Mouse (Mus musculus) stomach, postnatal 0 days (tissue): ENCODE data around the gene Galnt7. TPM values are rescaled to one million over a fixed set of nuclear protein-coding genes. Genes with fewer than 3 reads are reported as not detected.

Experiments
- ATAC-seq: fragments of 200-750 bp; cut with Nextera tagmentation; 2 replicates; pipeline ENCODE4 v1.8.0; 2017; ENCODE audit not compliant: low FRiP score, low TSS enrichment
- DNase-seq: peaks from one replicate; pipeline ENCODE4 v3.0.0-alpha.2; 2016; ENCODE audit warnings: low spot score
- H3K27ac ChIP-seq: fragments of 300-500 bp; sonication (generic); replicated peaks from 2 replicates; pipeline ENCODE4 v1.5.1; 2014; ENCODE audit warnings: mild to moderate bottlenecking, control low read depth
- H3K27me3 ChIP-seq: fragments of 300-500 bp; sonication (generic); 2 replicates; pipeline ENCODE4 v1.6.1; 2014; ENCODE audit warnings: low read length; ENCODE audit not compliant: control insufficient read depth, insufficient read depth
- H3K36me3 ChIP-seq: fragments of 300-500 bp; sonication (generic); 2 replicates; pipeline ENCODE4 v1.6.1; 2014; ENCODE audit warnings: low read length, mixed read lengths; ENCODE audit not compliant: control insufficient read depth, insufficient read depth
- H3K4me1 ChIP-seq: fragments of 300-500 bp; sonication (generic); replicated peaks from 2 replicates; pipeline ENCODE4 v1.6.1; 2014; ENCODE audit warnings: antibody characterized with exemption; ENCODE audit not compliant: control insufficient read depth, insufficient read depth
- H3K4me2 ChIP-seq: fragments of 300-500 bp; sonication (generic); replicated peaks from 2 replicates; pipeline ENCODE4 v1.6.1; 2014; ENCODE audit warnings: low read depth, mild to moderate bottlenecking, control low read depth, moderate library complexity
- H3K4me3 ChIP-seq: fragments of 300-500 bp; sonication (generic); 2 replicates; pipeline ENCODE4 v1.5.1; 2014; ENCODE audit warnings: low read depth, low read length, control low read depth
- H3K9ac ChIP-seq: fragments of 300-500 bp; sonication (generic); 2 replicates; pipeline ENCODE4 v1.6.1; 2014; ENCODE audit warnings: mild to moderate bottlenecking, low read length, control low read depth, mixed read lengths
- H3K9me3 ChIP-seq: fragments of 300-500 bp; sonication (generic); 2 replicates; pipeline ENCODE4 v1.6.1; 2016; ENCODE audit warnings: low read length; ENCODE audit not compliant: control insufficient read depth
- CTCF ChIP-seq: IDR thresholded peaks from 2 replicates; pipeline ENCODE4 v1.5.1; 2016; ENCODE audit warnings: antibody characterized with exemption, low read depth, mild to moderate bottlenecking, moderate library complexity
- EP300 ChIP-seq: optimal IDR thresholded peaks from 2 replicates; pipeline ENCODE3; 2016; ENCODE audit warnings: antibody characterized with exemption
- WGBS: fragments of 180-500 bp; shearing (Covaris S2); extraction: QIAGEN DNeasy Blood & Tissue Kit; methylation state at CpG from one replicate; pipeline ENCODE4 v1.1.7; 2014; 5-methylcytosine and 5-hydroxymethylcytosine counted together
- polyA plus RNA-seq: library from polyadenylated mRNA; unstranded; fragments of >200 nt; fragmentation: Nextera tagmentation; extraction: Ambion mirVana; gene quantifications from 2 replicates; pipeline ENCODE4 v1.2.1, GENCODE M21; 2015

Gene Galnt7
- polyA plus RNA-seq, 1 experiment from 2014 or later, result 30.6 TPM

- Histone ChIP-seq H3K4me2 (no peak overlapping the region), H3K9ac (no peak overlapping the region), H3K36me3 (no peaks in the 10 kb centered on the region), H3K27me3 (no peaks in the 10 kb centered on the region), H3K27ac (no peak overlapping the region), H3K4me3 (no peak overlapping the region), H3K4me1 (no peaks in the 10 kb centered on the region), H3K9me3 (no peaks in the 10 kb centered on the region)
- DNase-seq (no peak), ATAC-seq (no peak)
- WGBS, result 62% methylated on average over 6 of the region's 6 CpGs
- TF ChIP-seq EP300 (no peak), CTCF (no peak)
These were observed 3.6 kb upstream of the Galnt7 start for GRCm38 (mm10) chr8:57656446-57656845.

- no peak overlapping the region for H3K4me3 ChIP-seq
- DNase-seq (no peak), ATAC-seq (no peak)
- WGBS, result 72% methylated on average over 7 of the region's 7 CpGs
- H3K9me3 ChIP-seq, result no peaks in the 10 kb centered on the region
- H3K4me2 ChIP-seq, result peak overlapping the region; percentile 93
- no peaks in the 10 kb centered on the region for H3K36me3 ChIP-seq
- H3K27ac ChIP-seq, result no peak overlapping the region
- H3K27me3 ChIP-seq, result no peaks in the 10 kb centered on the region
- H3K9ac ChIP-seq, result no peak overlapping the region
- TF ChIP-seq CTCF, result no peak
- no peak for TF ChIP-seq EP300
- no peaks in the 10 kb centered on the region for H3K4me1 ChIP-seq
These were observed 1.3 kb upstream of the Galnt7 start for GRCm38 (mm10) chr8:57654146-57654545.

GRCm38 (mm10) chr8:57653768-57654125, 915 bp upstream of the Galnt7 start:
- TF ChIP-seq EP300 (no peak), CTCF (no peak)
- Histone ChIP-seq H3K27ac (peak overlapping the region; percentile 98), H3K4me2 (peak overlapping the region; percentile 93), H3K27me3 (no peaks in the 10 kb centered on the region), H3K36me3 (no peaks in the 10 kb centered on the region), H3K9ac (peak overlapping the region; percentile 96; the same call in 1 of the 2 replicates), H3K4me3 (peak overlapping the region; percentile 88), H3K4me1 (no peaks in the 10 kb centered on the region), H3K9me3 (no peaks in the 10 kb centered on the region)
- 19% methylated on average over 7 of the region's 7 CpGs for WGBS
- no peak for ATAC-seq
- DNase-seq, result no peak

- H3K36me3 ChIP-seq, result no peaks in the 10 kb centered on the region
- H3K9ac ChIP-seq, result peak overlapping the region; percentile 96
- peak overlapping the region; percentile 88 for H3K4me3 ChIP-seq
- H3K4me2 ChIP-seq, result peak overlapping the region; percentile 93
- DNase-seq (peak; percentile 76), ATAC-seq (peak; percentile 74)
- no peaks in the 10 kb centered on the region for H3K9me3 ChIP-seq
- 5% methylated on average over 18 of the region's 38 CpGs for WGBS
- TF ChIP-seq CTCF (no peak; the same call in 1 of the 2 replicates), EP300 (no peak)
- H3K27me3 ChIP-seq, result no peaks in the 10 kb centered on the region
- H3K27ac ChIP-seq, result peak overlapping the region; percentile 98
- H3K4me1 ChIP-seq, result no peaks in the 10 kb centered on the region
These were observed 380 bp upstream of the Galnt7 start for GRCm38 (mm10) chr8:57653056-57653767.

- Histone ChIP-seq H3K4me3 (peak overlapping the region; percentile 88), H3K36me3 (no peaks in the 10 kb centered on the region), H3K9me3 (no peaks in the 10 kb centered on the region), H3K9ac (peak overlapping the region; percentile 96), H3K27me3 (no peaks in the 10 kb centered on the region), H3K27ac (peak overlapping the region; percentile 98), H3K4me2 (peak overlapping the region; percentile 93), H3K4me1 (no peaks in the 10 kb centered on the region)
- peak; percentile 84 for ATAC-seq
- DNase-seq, result peak; percentile 85
- TF ChIP-seq CTCF (peak; percentile 10; the same call in 1 of the 2 replicates), EP300 (no peak)
- under 1% methylated on average over 67 of the region's 91 CpGs for WGBS
These were observed 960 bp downstream of the Galnt7 start for GRCm38 (mm10) chr8:57651689-57652455.

GRCm38 (mm10) chr8:57651357-57651688, 1.5 kb downstream of the Galnt7 start:
- no peaks in the 10 kb centered on the region for H3K27me3 ChIP-seq
- H3K9me3 ChIP-seq, result no peaks in the 10 kb centered on the region
- peak overlapping the region; percentile 88 for H3K4me3 ChIP-seq
- DNase-seq, result no peak
- under 1% methylated on average over 8 of the region's 8 CpGs for WGBS
- no peak for ATAC-seq
- H3K27ac ChIP-seq, result peak overlapping the region; percentile 98
- H3K4me1 ChIP-seq, result no peaks in the 10 kb centered on the region
- peak overlapping the region; percentile 96 for H3K9ac ChIP-seq
- TF ChIP-seq CTCF, result no peak
- no peak for TF ChIP-seq EP300
- H3K36me3 ChIP-seq, result no peaks in the 10 kb centered on the region
- peak overlapping the region; percentile 93 for H3K4me2 ChIP-seq
